9 mouse cellular contexts compared by ENCODE assay signal in the genomic region with DNA sequence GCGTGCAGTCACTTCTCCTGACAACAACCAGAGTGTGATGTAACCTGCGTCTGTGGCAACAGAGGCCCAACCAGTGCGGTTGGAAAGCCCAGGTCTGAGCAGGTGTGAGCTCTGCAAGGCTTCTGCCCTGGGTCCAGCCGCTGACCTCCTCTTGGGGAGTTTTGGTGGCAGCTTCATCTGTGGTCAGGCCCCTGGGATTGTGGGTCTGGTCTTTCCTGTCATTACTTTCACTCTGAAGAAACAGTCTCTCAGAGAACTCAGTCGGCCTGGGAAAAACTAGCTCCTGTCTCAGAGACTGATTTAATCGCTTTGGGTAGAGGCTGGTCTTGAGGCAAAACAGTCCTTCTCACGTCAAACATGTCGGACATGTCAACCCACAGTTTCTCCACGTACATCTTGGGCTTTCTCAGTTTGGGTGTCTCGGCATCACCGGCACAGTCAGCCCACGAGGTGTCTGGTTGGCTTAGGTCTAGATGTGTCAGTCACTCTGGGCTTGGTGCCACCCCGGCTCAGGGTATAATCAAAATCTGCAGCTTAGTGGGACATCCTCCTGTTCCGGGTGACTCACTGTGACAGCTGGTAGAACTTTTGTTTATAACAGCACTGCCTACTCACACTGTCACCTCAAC.
DNase-seq lines count a peak whose midpoint lies in the region; ATAC-seq and TF ChIP-seq lines count a peak whose summit lies in the region.
"Had no signal": no experiment of that assay in that cellular context is flagged by ENCODE, and none has a peak within 500 bp of the region (broad histone marks: within the 10 kb centered on the region; RNA-seq: fewer than 3 reads in every experiment).

No protein-coding gene starts in this region.

- peak; percentile 20 for DNase-seq in gastrocnemius, postnatal 14 days
- no peak for DNase-seq in gastrocnemius, adult 18-20 months (ENCODE audit: low spot score)
- peak; percentile 83 to 91 for DNase-seq in frontal cortex, adult 2 months (ENCODE audit: extremely low spot score in 1 of 2, low spot score in 1 of 2)
- peak; percentile 72 to 97 for DNase-seq in left cerebral cortex, postnatal 25 days (ENCODE audit: low spot score in 2 of 2)
- peak; percentile 29 to 41 for DNase-seq in spleen, adult 2 months (ENCODE audit: low read depth in 1 of 2, low spot score in 2 of 2)

- H3K27ac ChIP-seq in spleen, adult 2 months (ENCODE audit: insufficient read depth, low read length) = peak overlapping the region; percentile 42
- H3K27ac ChIP-seq in intestine, embryonic 15.5 days = no peak overlapping the region
- H3K27ac ChIP-seq in forebrain, embryonic 16.5 days (ENCODE audit: low read length) = no peak overlapping the region
- no peak overlapping the region for H3K27ac ChIP-seq in kidney, embryonic 14.5 days (ENCODE audit: low read depth, low read length)
- H3K27ac ChIP-seq: embryonic facial prominence, embryonic 15.5 days had no signal

- no peak for TF ChIP-seq POLR2A in spleen, adult 2 months (IDR thresholded peaks at IDR 0.05; ENCODE audit: low read depth, low read length)

- no peak overlapping the region for H3K4me2 ChIP-seq in intestine, embryonic 15.5 days (replicated peaks)
- H3K4me2 ChIP-seq in forebrain, embryonic 16.5 days (ENCODE audit: low read length) = no peak overlapping the region
- H3K4me2 ChIP-seq in kidney, embryonic 14.5 days (replicated peaks; ENCODE audit: low read depth, low read length) = no peak overlapping the region
- H3K4me2 ChIP-seq: embryonic facial prominence, embryonic 15.5 days had no signal

- no peaks in the 10 kb centered on the region for H3K9me3 ChIP-seq in intestine, embryonic 15.5 days
- H3K9me3 ChIP-seq in forebrain, embryonic 16.5 days (ENCODE audit: control insufficient read depth, low read length) = no peaks in the 10 kb centered on the region
- H3K9me3 ChIP-seq in kidney, embryonic 14.5 days (ENCODE audit: control insufficient read depth, low read length) = no peaks in the 10 kb centered on the region
- H3K9me3 ChIP-seq: embryonic facial prominence, embryonic 15.5 days had no signal

- peaks cover 8% of the 10 kb centered on the region; the same call in 1 of the 2 replicates for H3K4me1 ChIP-seq in spleen, adult 2 months (ENCODE audit: control insufficient read depth, insufficient read depth, insufficient read length)
- no peaks in the 10 kb centered on the region for H3K4me1 ChIP-seq in intestine, embryonic 15.5 days (replicated peaks)
- no peaks in the 10 kb centered on the region; the same call in 1 of the 2 replicates for H3K4me1 ChIP-seq in forebrain, embryonic 16.5 days (replicated peaks; ENCODE audit: control insufficient read depth, insufficient read depth, low read length)
- no peaks in the 10 kb centered on the region for H3K4me1 ChIP-seq in kidney, embryonic 14.5 days (ENCODE audit: control insufficient read depth, insufficient read depth, low read length)
- H3K4me1 ChIP-seq: embryonic facial prominence, embryonic 15.5 days had no signal

- intact Hi-C loops in gastrocnemius, postnatal 14 days (cut with DNase I; ENCODE audit: low total_unique reads) = no loop called here
- intact Hi-C loops in left cerebral cortex, postnatal 25 days (cut with DNase I) = loop anchor here (1.0 to 5.0 kb wide), 2 partner anchors 48 to 195 kb away; partner anchors contain the start of gene Cxcr4

- H3K27me3 ChIP-seq in spleen, adult 2 months (ENCODE audit: control insufficient read depth, insufficient read depth, low read length) = no peaks in the 10 kb centered on the region
- H3K27me3 ChIP-seq in intestine, embryonic 15.5 days (replicated peaks) = no peaks in the 10 kb centered on the region
- H3K27me3 ChIP-seq in forebrain, embryonic 16.5 days (replicated peaks; ENCODE audit: control insufficient read depth, insufficient read depth, low read length) = no peaks in the 10 kb centered on the region
- H3K27me3 ChIP-seq in kidney, embryonic 14.5 days (ENCODE audit: control insufficient read depth, insufficient read depth, low read length) = no peaks in the 10 kb centered on the region
- H3K27me3 ChIP-seq: embryonic facial prominence, embryonic 15.5 days had no signal

- H3K36me3 ChIP-seq in spleen, adult 2 months (ENCODE audit: control insufficient read depth, insufficient read depth, low read length) = no peaks in the 10 kb centered on the region
- no peaks in the 10 kb centered on the region for H3K36me3 ChIP-seq in intestine, embryonic 15.5 days
- no peaks in the 10 kb centered on the region for H3K36me3 ChIP-seq in forebrain, embryonic 16.5 days (ENCODE audit: control insufficient read depth, insufficient read depth)
- H3K36me3 ChIP-seq in kidney, embryonic 14.5 days (ENCODE audit: control insufficient read depth, insufficient read depth, low read length) = no peaks in the 10 kb centered on the region
- H3K36me3 ChIP-seq: embryonic facial prominence, embryonic 15.5 days had no signal

- no peak for ATAC-seq in intestine, embryonic 15.5 days
- ATAC-seq in forebrain, embryonic 16.5 days = no peak
- no peak for ATAC-seq in kidney, embryonic 14.5 days (ENCODE audit: low FRiP score, low TSS enrichment)

- WGBS in spleen, adult 2 months = 21% methylated on average over 14 of the region's 14 CpGs
- WGBS in intestine, embryonic 15.5 days = 81% methylated on average over 14 of the region's 14 CpGs
- 83% methylated on average over 14 of the region's 14 CpGs for WGBS in forebrain, embryonic 16.5 days
- WGBS in kidney, embryonic 14.5 days = 79% methylated on average over 14 of the region's 14 CpGs

- H3K4me3 ChIP-seq in spleen, adult 2 months (ENCODE audit: extremely low read depth, insufficient read depth, insufficient read length) = no peak overlapping the region
- no peak overlapping the region for H3K4me3 ChIP-seq in intestine, embryonic 15.5 days (replicated peaks)
- no peak overlapping the region for H3K4me3 ChIP-seq in forebrain, embryonic 16.5 days (replicated peaks; ENCODE audit: low read length)
- H3K4me3 ChIP-seq in kidney, embryonic 14.5 days (ENCODE audit: low read length) = no peak overlapping the region
- H3K4me3 ChIP-seq: embryonic facial prominence, embryonic 15.5 days had no signal

- no peak overlapping the region for H3K9ac ChIP-seq in intestine, embryonic 15.5 days
- no peak overlapping the region for H3K9ac ChIP-seq in forebrain, embryonic 16.5 days (replicated peaks; ENCODE audit: low read depth, low read length)
- H3K9ac ChIP-seq in kidney, embryonic 14.5 days (ENCODE audit: low read depth, low read length) = no peak overlapping the region
- H3K9ac ChIP-seq: embryonic facial prominence, embryonic 15.5 days had no signal

- no peak for TF ChIP-seq CTCF in spleen, adult 2 months (IDR thresholded peaks at IDR 0.05; ENCODE audit: extremely low read depth, insufficient read depth, insufficient read length, insufficient replicate concordance)
